Mouse (Mus musculus): ENCODE measurements at regions not wholly inside any gene's neighbourhood (a gene's known extent, or its start where the extent isn't known, plus 50 kb on each side); places are given as distances from the start of the nearest gene placed in this dataset.

GRCm38 (mm10) chr2:149467801-149468200, 62.9 kb downstream of the Cst10 start:
- Histone ChIP-seq H3K9me3 (no peaks in the 10 kb centered on the region), H3K4me3 (replicated peaks) (no peak overlapping the region), H3K9ac (replicated peaks) (no peak overlapping the region), H3K4me1 (replicated peaks) (no peaks in the 10 kb centered on the region), H3K36me3 (no peaks in the 10 kb centered on the region), H3K27me3 (no peaks in the 10 kb centered on the region), H3K4me2 (no peak overlapping the region), H3K27ac (no peak overlapping the region)
- ATAC-seq (ENCODE audit: insufficient number of reproducible peaks, insufficient read depth, low FRiP score, low TSS enrichment, low read depth) = no peak
- WGBS = 88% methylated on average over 2 of the region's 2 CpGs

GRCm38 (mm10) chr2:149472411-149472810, 67.6 kb downstream of the Cst10 start:
- Histone ChIP-seq H3K4me1 (replicated peaks) (no peaks in the 10 kb centered on the region), H3K4me2 (no peak overlapping the region), H3K4me3 (replicated peaks) (no peak overlapping the region), H3K36me3 (no peaks in the 10 kb centered on the region), H3K9me3 (no peaks in the 10 kb centered on the region), H3K27me3 (no peaks in the 10 kb centered on the region), H3K9ac (replicated peaks) (no peak overlapping the region), H3K27ac (no peak overlapping the region)
- ATAC-seq (ENCODE audit: insufficient number of reproducible peaks, insufficient read depth, low FRiP score, low TSS enrichment, low read depth) = no peak
- 63% methylated on average over 2 of the region's 2 CpGs for WGBS

GRCm38 (mm10) chr2:149493280-149493988, 88.6 kb downstream of the Cst10 start:
- no peaks in the 10 kb centered on the region for H3K36me3 ChIP-seq
- H3K4me2 ChIP-seq = no peak overlapping the region
- no peaks in the 10 kb centered on the region for H3K27me3 ChIP-seq
- no peaks in the 10 kb centered on the region for H3K9me3 ChIP-seq
- ATAC-seq (ENCODE audit: insufficient number of reproducible peaks, insufficient read depth, low FRiP score, low TSS enrichment, low read depth) = no peak
- WGBS = 65% methylated on average over 2 of the region's 2 CpGs
- H3K27ac ChIP-seq = no peak overlapping the region
- no peak overlapping the region for H3K4me3 ChIP-seq (replicated peaks)
- H3K9ac ChIP-seq (replicated peaks) = no peak overlapping the region
- H3K4me1 ChIP-seq (replicated peaks) = no peaks in the 10 kb centered on the region

GRCm38 (mm10) chr2:149512870-149513269, 108.0 kb downstream of the Cst10 start:
- H3K4me3 ChIP-seq (replicated peaks) = no peak overlapping the region
- no peaks in the 10 kb centered on the region for H3K27me3 ChIP-seq
- H3K4me1 ChIP-seq (replicated peaks) = no peaks in the 10 kb centered on the region
- H3K36me3 ChIP-seq = no peaks in the 10 kb centered on the region
- no peaks in the 10 kb centered on the region for H3K9me3 ChIP-seq
- H3K4me2 ChIP-seq = no peak overlapping the region
- WGBS = 77% methylated on average over 1 of the region's 1 CpGs
- no peak for ATAC-seq (ENCODE audit: insufficient number of reproducible peaks, insufficient read depth, low FRiP score, low TSS enrichment, low read depth)
- no peak overlapping the region for H3K9ac ChIP-seq (replicated peaks)
- H3K27ac ChIP-seq = no peak overlapping the region

- Histone ChIP-seq H3K27ac (no peak overlapping the region), H3K36me3 (no peaks in the 10 kb centered on the region), H3K4me3 (replicated peaks) (no peak overlapping the region), H3K9ac (replicated peaks) (no peak overlapping the region), H3K4me1 (replicated peaks) (no peaks in the 10 kb centered on the region), H3K27me3 (no peaks in the 10 kb centered on the region), H3K4me2 (no peak overlapping the region), H3K9me3 (no peaks in the 10 kb centered on the region)
- ATAC-seq (ENCODE audit: insufficient number of reproducible peaks, insufficient read depth, low FRiP score, low TSS enrichment, low read depth) = no peak
Measured at GRCm38 (mm10) chr2:149524424-149524823, 119.6 kb downstream of the Cst10 start.

- Histone ChIP-seq H3K4me1 (replicated peaks) (no peaks in the 10 kb centered on the region), H3K27ac (no peak overlapping the region), H3K4me3 (replicated peaks) (no peak overlapping the region), H3K4me2 (no peak overlapping the region), H3K36me3 (no peaks in the 10 kb centered on the region), H3K27me3 (no peaks in the 10 kb centered on the region), H3K9ac (replicated peaks) (no peak overlapping the region), H3K9me3 (no peaks in the 10 kb centered on the region)
- ATAC-seq (ENCODE audit: insufficient number of reproducible peaks, insufficient read depth, low FRiP score, low TSS enrichment, low read depth) = no peak
- 68% methylated on average over 2 of the region's 2 CpGs for WGBS
Measured at GRCm38 (mm10) chr2:149542837-149543236, 138.0 kb downstream of the Cst10 start.

GRCm38 (mm10) chr2:149545708-149546107, 140.9 kb downstream of the Cst10 start:
- ATAC-seq (ENCODE audit: insufficient number of reproducible peaks, insufficient read depth, low FRiP score, low TSS enrichment, low read depth) = no peak
- Histone ChIP-seq H3K27me3 (no peaks in the 10 kb centered on the region), H3K4me2 (no peak overlapping the region), H3K4me1 (replicated peaks) (no peaks in the 10 kb centered on the region), H3K36me3 (no peaks in the 10 kb centered on the region), H3K27ac (no peak overlapping the region), H3K4me3 (replicated peaks) (no peak overlapping the region), H3K9ac (replicated peaks) (no peak overlapping the region), H3K9me3 (no peaks in the 10 kb centered on the region)
- 78% methylated on average over 2 of the region's 2 CpGs for WGBS

- H3K4me2 ChIP-seq = no peak overlapping the region
- no peak overlapping the region for H3K4me3 ChIP-seq (replicated peaks)
- H3K27ac ChIP-seq = no peak overlapping the region
- ATAC-seq (ENCODE audit: insufficient number of reproducible peaks, insufficient read depth, low FRiP score, low TSS enrichment, low read depth) = no peak
- no peaks in the 10 kb centered on the region for H3K27me3 ChIP-seq
- H3K36me3 ChIP-seq = no peaks in the 10 kb centered on the region
- H3K9me3 ChIP-seq = no peaks in the 10 kb centered on the region
- WGBS = 83% methylated on average over 2 of the region's 2 CpGs
- H3K4me1 ChIP-seq (replicated peaks) = no peaks in the 10 kb centered on the region
- H3K9ac ChIP-seq (replicated peaks) = no peak overlapping the region
Measured at GRCm38 (mm10) chr2:149546639-149547200, 141.9 kb downstream of the Cst10 start.

GRCm38 (mm10) chr2:149555209-149555608, 150.4 kb downstream of the Cst10 start:
- no peaks in the 10 kb centered on the region for H3K27me3 ChIP-seq
- no peaks in the 10 kb centered on the region for H3K36me3 ChIP-seq
- H3K9ac ChIP-seq (replicated peaks) = no peak overlapping the region
- no peak overlapping the region for H3K27ac ChIP-seq
- H3K4me3 ChIP-seq (replicated peaks) = no peak overlapping the region
- no peaks in the 10 kb centered on the region for H3K9me3 ChIP-seq
- no peak overlapping the region for H3K4me2 ChIP-seq
- H3K4me1 ChIP-seq (replicated peaks) = no peaks in the 10 kb centered on the region
- no peak for ATAC-seq (ENCODE audit: insufficient number of reproducible peaks, insufficient read depth, low FRiP score, low TSS enrichment, low read depth)

GRCm38 (mm10) chr2:149573773-149574172, 168.9 kb downstream of the Cst10 start:
- Histone ChIP-seq H3K27ac (no peak overlapping the region), H3K4me2 (no peak overlapping the region), H3K9me3 (no peaks in the 10 kb centered on the region), H3K36me3 (no peaks in the 10 kb centered on the region), H3K4me1 (replicated peaks) (no peaks in the 10 kb centered on the region), H3K9ac (replicated peaks) (no peak overlapping the region), H3K4me3 (replicated peaks) (no peak overlapping the region), H3K27me3 (no peaks in the 10 kb centered on the region)
- ATAC-seq (ENCODE audit: insufficient number of reproducible peaks, insufficient read depth, low FRiP score, low TSS enrichment, low read depth) = no peak
- 68% methylated on average over 1 of the region's 1 CpGs for WGBS

GRCm38 (mm10) chr2:149602581-149602980, 197.7 kb downstream of the Cst10 start:
- Histone ChIP-seq H3K9ac (replicated peaks) (no peak overlapping the region), H3K4me1 (replicated peaks) (no peaks in the 10 kb centered on the region), H3K36me3 (no peaks in the 10 kb centered on the region), H3K9me3 (no peaks in the 10 kb centered on the region), H3K4me3 (replicated peaks) (no peak overlapping the region), H3K27ac (no peak overlapping the region), H3K4me2 (no peak overlapping the region), H3K27me3 (no peaks in the 10 kb centered on the region)
- no peak for ATAC-seq (ENCODE audit: insufficient number of reproducible peaks, insufficient read depth, low FRiP score, low TSS enrichment, low read depth)
- WGBS = 85% methylated on average over 2 of the region's 2 CpGs

- 85% methylated on average over 3 of the region's 3 CpGs for WGBS
Measured at GRCm38 (mm10) chr2:149613381-149613780, 208.5 kb downstream of the Cst10 start.

More at GRCm38 (mm10) chr2:149613381-149613780, 208.5 kb downstream of the Cst10 start:
- Histone ChIP-seq H3K36me3 (no peaks in the 10 kb centered on the region), H3K27me3 (no peaks in the 10 kb centered on the region), H3K4me2 (no peak overlapping the region), H3K9ac (replicated peaks) (no peak overlapping the region), H3K4me3 (replicated peaks) (no peak overlapping the region), H3K4me1 (replicated peaks) (no peaks in the 10 kb centered on the region), H3K27ac (no peak overlapping the region), H3K9me3 (no peaks in the 10 kb centered on the region)
- ATAC-seq (ENCODE audit: insufficient number of reproducible peaks, insufficient read depth, low FRiP score, low TSS enrichment, low read depth) = no peak

Measured in limb, embryonic 12.5 days (tissue).